Mouse (Mus musculus) lung, adult 2 months (tissue): Measurements from ENCODE around the gene AC161166.1. TPM values are rescaled to one million over a fixed set of nuclear protein-coding genes. Genes with fewer than 3 reads are reported as not detected.

Experiments used
- DNase-seq: peaks from one replicate; pipeline ENCODE4 v3.0.0; 2022
- H3K4me1 ChIP-seq: fragments of 200-500 bp; 2 replicates; pipeline ENCODE4 v1.6.1; 2011; ENCODE audit warnings: low read length; ENCODE audit not compliant: control insufficient read depth, insufficient read depth
- H3K4me3 ChIP-seq: fragments of 200-500 bp; replicated peaks from 2 replicates; pipeline ENCODE3; 2011; ENCODE audit warnings: low read depth, mild to moderate bottlenecking, control low read depth, low read length; ENCODE audit errors: extremely low read depth
- CTCF ChIP-seq: fragments of 200-500 bp; IDR thresholded peaks from 2 replicates; pipeline ENCODE4 v1.5.1; 2011; ENCODE audit warnings: mild to moderate bottlenecking, low read length, control low read depth; ENCODE audit not compliant: insufficient read depth
- POLR2A ChIP-seq: fragments of 200-500 bp; IDR thresholded peaks from 2 replicates; pipeline ENCODE4 v1.6.1; 2011; ENCODE audit warnings: low read depth, mild to moderate bottlenecking, control low read depth, low read length, borderline replicate concordance; ENCODE audit errors: extremely low read depth
- whole genome bisulfite sequencing: fragments of 180-500 bp; shearing (Covaris S2); methylation state at CpG from one replicate; pipeline ENCODE4 v1.1.7; 2018; 5-methylcytosine and 5-hydroxymethylcytosine counted together
- polyA plus RNA-seq: library from polyadenylated mRNA; depleted of rRNA; stranded (reverse); fragments of >200 nt; gene quantifications from 2 replicates; pipeline ENCODE4 v1.2.3, GENCODE M21; 2012

AC161166.1 gene
- polyA plus RNA-seq, 1 experiment: not detected

DNA sequence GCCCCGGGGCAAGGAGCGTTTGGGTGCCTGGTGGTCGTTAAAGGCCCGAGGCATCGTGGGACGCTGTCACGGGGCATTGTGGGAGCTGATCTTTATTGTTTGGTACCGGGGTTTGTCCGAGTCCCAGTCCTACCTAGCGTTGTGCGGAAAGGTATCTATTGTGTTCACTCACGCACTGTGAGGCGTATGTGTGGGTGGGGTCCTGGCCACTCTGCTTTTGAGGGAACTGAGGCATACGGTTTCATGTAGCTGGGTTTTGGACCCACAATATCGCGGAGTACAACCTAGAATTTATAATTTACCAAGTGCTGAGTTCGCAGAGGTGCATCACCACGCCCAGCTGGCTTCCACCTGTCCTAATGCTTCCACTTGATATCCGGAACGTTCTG lies 4.5 kb downstream of the AC161166.1 start:
- TF ChIP-seq CTCF: no peak
- TF ChIP-seq POLR2A: no peak
- Histone ChIP-seq H3K4me1 (peaks cover 5% of the 10 kb centered on the region), H3K4me3 (peak overlapping the region; percentile 85)
- no peak for DNase-seq
- WGBS: 1% methylated on average over 20 of the region's 20 CpGs

- WGBS: under 1% methylated on average over 84 of the region's 84 CpGs
- Histone ChIP-seq H3K4me1 (peaks cover 5% of the 10 kb centered on the region), H3K4me3 (peak within 1 kb of the TSS; percentile 85)
- DNase-seq: peak; percentile 88
- no peak for TF ChIP-seq CTCF
- peak; percentile 61 for TF ChIP-seq POLR2A
These were observed 5.2 kb downstream of the AC161166.1 start, which contains the start of gene Zfp428 for GRCm38 (mm10) chr7:24506838-24507725. Zfp428 (plus strand) TSS chr7:24507006.

DNA sequence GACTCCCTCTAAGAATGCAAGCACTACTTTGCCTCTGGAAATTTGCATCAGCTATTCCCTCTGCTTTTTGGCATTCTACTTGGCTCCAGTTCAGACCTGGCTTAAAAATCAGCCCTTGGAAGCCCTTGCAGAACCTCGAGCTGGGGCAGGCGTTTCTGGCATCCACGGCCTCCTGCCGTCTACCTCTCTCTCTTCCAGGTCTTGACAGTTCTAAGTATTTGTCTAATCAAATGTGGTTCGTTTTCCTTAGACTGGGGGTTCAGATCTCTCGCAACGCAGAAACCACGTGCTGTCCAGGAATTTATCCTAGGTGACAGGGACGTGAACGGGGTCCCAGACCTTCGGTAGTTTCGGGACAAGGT lies 5.8 kb downstream of the AC161166.1 start:
- H3K4me3 ChIP-seq: peak overlapping the region; percentile 85
- TF ChIP-seq CTCF (no peak), POLR2A (no peak)
- WGBS: 3% methylated on average over 12 of the region's 12 CpGs
- H3K4me1 ChIP-seq: peaks cover 5% of the 10 kb centered on the region
- DNase-seq: peak; percentile 37

- TF ChIP-seq CTCF (no peak), POLR2A (no peak)
- Histone ChIP-seq H3K4me3 (no peak overlapping the region), H3K4me1 (peaks cover 5% of the 10 kb centered on the region)
- DNase-seq: no peak
- 26% methylated on average over 3 of the region's 3 CpGs for WGBS
These were observed 6.2 kb downstream of the AC161166.1 start for GRCm38 (mm10) chr7:24506065-24506459.

- DNase-seq: no peak
- 58% methylated on average over 15 of the region's 15 CpGs for WGBS
- TF ChIP-seq POLR2A (no peak), CTCF (no peak)
- H3K4me1 ChIP-seq: peaks cover 5% of the 10 kb centered on the region
- no peak overlapping the region for H3K4me3 ChIP-seq
These were observed 6.7 kb downstream of the AC161166.1 start for GRCm38 (mm10) chr7:24505447-24506064.

DNA sequence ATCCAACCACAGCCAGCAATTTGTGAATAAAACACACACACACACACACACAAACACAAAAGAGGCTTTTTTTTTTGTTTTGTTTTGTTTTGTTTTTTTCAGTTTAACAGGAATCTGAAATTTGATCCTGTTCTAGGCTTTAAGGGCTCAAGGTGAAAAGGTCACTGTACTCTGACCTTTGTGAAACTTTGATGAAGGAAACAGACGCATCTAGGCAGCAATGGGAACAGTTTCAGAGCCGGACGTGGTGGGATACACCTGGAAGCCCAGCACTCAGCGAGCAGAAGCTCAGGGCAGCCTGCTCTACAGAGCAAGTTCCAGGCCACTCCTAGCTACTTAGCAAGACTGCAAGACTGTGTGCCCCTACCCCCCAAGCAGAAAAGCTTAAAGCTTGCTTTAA lies 7.4 kb downstream of the AC161166.1 start:
- Histone ChIP-seq H3K4me3 (no peak overlapping the region), H3K4me1 (peaks cover 5% of the 10 kb centered on the region)
- TF ChIP-seq CTCF: no peak
- TF ChIP-seq POLR2A: no peak
- DNase-seq: no peak
- 40% methylated on average over 4 of the region's 4 CpGs for WGBS

DNA sequence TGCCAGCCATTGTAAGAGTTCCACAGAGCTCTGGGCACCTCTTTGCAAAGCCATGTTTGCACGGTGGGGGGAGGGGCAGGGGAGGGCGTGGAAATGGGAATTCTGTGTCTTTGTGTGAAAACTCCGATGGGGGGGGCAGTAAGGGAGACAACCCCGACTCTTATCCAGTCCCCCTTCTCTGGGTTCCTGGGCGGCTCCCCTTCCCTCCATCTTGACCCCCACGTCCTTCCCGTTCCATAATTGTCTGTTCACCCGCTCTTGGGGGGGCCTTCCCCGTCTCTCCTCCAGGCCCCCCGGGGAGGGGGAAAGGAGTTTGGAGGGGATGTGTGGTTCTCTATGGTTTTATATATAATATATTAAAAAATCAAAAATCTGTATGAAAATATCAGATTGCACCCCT lies 8.3 kb downstream of the AC161166.1 start:
- TF ChIP-seq CTCF (no peak), POLR2A (no peak)
- Histone ChIP-seq H3K4me1 (peaks cover 5% of the 10 kb centered on the region), H3K4me3 (no peak overlapping the region)
- DNase-seq: no peak
- 13% methylated on average over 10 of the region's 10 CpGs for WGBS

DNA sequence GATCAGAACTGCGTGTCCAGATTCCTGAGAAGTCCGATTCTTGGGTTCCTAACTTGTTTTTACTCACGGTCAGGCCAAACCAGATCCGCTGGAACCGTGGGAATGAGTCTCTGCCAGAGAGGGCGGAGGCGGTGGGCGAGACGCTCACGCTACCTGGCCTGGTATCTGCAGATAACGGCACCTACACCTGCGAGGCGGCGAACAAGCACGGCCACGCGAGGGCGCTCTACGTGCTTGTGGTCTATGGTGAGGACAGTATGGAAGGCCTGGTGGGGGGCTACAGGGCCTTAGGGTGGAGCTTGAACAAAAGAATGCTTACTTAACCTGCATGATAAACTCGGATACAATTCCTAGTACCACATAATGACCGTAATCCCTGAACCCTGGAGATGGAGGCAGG lies 10.8 kb downstream of the AC161166.1 start:
- TF ChIP-seq POLR2A (no peak), CTCF (peak; percentile 30; the same call in 1 of the 2 replicates)
- WGBS: 45% methylated on average over 21 of the region's 21 CpGs
- peak; percentile 16 for DNase-seq
- H3K4me3 ChIP-seq: no peak overlapping the region
- peaks cover 1% of the 10 kb centered on the region for H3K4me1 ChIP-seq

DNA sequence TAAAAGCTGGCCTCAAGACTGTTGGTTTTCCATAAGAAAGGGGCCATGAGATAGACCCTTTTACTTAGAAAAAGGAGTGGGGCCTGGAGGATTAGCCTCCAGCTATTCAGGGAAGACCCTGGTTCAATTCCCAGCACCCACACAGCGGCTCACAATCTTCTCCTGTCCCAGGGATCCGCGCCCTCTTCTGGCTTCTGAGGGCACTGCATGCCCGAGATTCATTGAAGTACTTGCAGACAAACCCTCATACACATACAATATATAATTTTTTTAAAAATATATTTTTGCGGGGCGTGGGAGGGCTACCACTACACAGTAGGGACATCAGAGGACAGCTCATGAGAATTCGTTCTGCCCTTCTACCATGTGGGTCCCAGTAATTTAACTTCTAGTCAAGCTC lies 11.3 kb downstream of the AC161166.1 start:
- WGBS: 33% methylated on average over 7 of the region's 7 CpGs
- Histone ChIP-seq H3K4me1 (no peaks in the 10 kb centered on the region), H3K4me3 (no peak overlapping the region)
- peak; percentile 19 for DNase-seq
- TF ChIP-seq CTCF (peak; percentile 37), POLR2A (no peak)
